Mouse (Mus musculus) cerebellum, postnatal 25 days (tissue): ENCODE results near the gene Elp6.
"Not testable (repeated sequence)": the region's sequence is repeated elsewhere in the genome, so short reads cannot be mapped to it uniquely, and the experiment has no call there.

Experiments used
- DNase-seq, 2 experiments: peaks; one replicate each; pipeline ENCODE4 v3.0.0; 2021; ENCODE audit warnings: mixed read lengths in 2 of 2

Elp6 gene

GRCm38 (mm10) chr9:110316503-110316902 is 11.5 kb downstream of the Elp6 start:
- no peak for DNase-seq

- DNase-seq = no peak
Measured at GRCm38 (mm10) chr9:110320769-110321168, 15.8 kb downstream of the Elp6 start.

- DNase-seq = no peak
Measured at GRCm38 (mm10) chr9:110322972-110323371, 18.0 kb downstream of the Elp6 start.

DNA sequence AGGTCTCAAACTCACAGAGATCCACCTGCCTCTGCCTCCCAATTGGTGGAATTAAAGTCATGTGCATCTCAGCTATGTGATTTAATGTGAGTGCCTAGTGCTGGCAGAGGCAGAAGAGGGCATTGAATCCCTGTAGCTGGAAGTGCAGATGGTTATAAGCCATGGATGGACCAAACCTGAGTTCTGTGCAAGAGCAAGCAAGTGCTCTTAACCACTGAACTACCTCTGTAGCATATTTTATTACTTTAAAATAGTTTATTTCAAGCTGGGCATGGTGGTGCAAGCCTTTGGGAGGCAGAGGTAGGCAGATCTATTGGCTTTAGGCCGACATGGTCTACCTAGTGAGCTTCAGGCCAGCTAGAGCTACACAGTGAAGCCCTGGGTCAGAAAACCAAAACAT is 19.2 kb downstream of the Elp6 start:
- no peak for DNase-seq

- DNase-seq = no peak
Measured at GRCm38 (mm10) chr9:110328178-110328577, 23.2 kb downstream of the Elp6 start.

DNA sequence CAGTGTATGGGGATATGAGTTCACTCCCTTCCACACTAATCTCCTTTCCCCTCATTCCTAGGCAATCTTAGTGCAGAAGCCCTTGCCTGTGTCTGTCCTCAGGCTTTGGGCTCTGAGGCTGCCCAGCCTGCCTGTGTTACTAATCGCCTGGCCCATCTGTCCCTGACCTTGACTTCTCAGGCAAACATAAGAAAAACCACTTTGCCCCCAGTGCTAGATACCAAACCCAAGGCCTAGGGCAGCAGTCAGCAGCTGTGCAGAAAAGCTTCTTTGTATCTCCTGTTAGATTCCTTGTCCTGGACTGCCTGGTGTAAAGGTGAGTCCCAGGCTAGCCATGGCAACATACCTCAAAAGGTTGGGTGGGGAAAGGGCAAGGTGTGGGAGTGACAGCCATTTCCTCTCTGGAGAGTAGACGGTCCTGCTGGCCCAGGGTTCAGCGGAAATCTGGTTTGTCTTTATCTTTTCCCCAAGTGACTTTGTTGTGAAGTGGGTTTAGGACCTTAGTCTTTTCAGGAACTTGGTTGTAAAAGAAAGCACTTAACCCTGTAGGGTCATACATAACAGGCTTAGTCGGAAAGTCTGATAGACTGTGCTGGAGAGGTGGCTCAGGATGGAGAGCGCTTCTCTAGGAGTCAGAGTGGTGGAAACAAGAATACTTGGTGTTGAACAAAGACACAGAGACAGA is 24.1 kb downstream of the Elp6 start:
- no peak for DNase-seq

DNA sequence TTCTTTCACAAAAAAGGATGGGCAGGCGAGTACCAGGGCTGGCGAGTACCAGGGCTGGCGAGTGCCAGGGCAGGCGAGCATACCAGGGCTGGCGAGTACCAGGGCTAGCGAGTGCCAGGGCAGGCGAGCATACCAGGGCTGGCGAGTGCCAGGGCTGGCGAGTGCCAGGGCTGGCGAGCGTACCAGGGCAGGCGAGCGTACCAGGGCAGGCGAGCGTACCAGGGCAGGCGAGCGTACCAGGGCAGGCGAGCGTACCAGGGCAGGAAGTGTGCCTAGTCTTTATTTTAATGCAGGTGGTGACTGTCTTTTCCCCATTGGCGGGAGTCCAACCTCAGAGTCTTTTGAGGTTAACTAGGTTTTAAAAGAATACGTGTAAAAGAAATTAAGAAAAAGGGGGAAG is 24.7 kb downstream of the Elp6 start:
- DNase-seq = peak; percentile 18 to 39

DNA sequence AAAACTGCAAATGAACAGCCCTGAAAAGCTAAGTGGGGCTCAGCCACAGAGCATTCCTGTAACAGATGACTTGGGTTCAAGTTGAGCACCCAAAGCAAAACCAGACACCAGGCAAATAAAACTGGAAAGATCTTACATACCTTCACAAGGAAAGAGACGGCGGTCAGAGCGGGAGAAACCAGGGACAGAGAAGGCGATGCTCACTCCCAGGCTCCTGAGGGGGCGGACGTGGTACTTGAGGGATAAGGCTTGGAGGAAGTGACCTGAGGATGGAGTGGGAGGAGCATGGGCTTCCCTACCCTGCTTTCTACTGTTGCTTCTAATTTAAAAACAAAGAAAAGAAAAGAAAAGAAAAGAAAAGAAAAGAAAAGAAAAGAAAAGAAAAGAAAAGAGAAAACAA is 25.4 kb downstream of the Elp6 start:
- DNase-seq = no peak

GRCm38 (mm10) chr9:110330913-110331312 is 25.9 kb downstream of the Elp6 start:
- DNase-seq = not testable (repeated sequence)

DNA sequence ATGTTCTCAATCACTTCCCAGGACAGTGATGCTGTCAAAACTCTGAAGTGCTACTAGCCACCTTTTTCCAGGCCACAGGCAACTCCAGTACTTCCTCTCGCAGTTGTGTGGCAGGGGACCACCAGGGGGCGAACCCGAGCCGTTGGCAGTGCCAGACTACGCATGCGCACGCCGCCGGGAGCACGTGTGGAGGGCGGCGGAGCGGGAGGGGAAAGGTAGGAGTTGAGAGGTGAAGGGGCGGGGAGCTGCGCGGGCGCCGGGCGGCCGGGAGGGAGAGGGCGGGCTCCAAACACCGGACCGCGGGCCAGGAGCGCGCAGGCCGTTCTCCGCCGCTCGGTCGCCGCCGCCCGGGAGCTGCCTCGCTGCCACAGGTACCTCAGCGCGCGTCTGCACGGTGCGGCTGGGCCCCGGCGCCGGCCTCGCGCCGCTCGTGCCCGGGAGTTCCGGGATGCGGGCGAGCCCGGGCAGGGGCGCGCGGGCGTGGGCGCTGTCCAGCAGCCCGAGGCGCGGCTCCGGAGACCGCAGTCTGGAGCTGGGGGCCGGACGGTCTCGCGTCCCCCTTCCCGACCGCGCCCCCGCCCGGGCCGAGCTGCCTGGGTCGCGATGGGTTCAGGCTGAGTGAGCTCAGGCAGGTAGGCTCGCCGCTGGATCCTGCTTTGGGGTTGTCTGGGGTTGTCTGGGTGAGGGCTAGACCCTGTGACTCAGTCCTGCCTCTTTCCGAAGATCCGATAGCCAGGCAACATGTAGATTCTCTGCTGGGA is 28.3 kb downstream of the Elp6 start, which contains the start of gene Scap:
Scap (plus strand) TSS at position 154 of the 761 bp plus-strand sequence.
- DNase-seq = peak; percentile 99 to 100

DNA sequence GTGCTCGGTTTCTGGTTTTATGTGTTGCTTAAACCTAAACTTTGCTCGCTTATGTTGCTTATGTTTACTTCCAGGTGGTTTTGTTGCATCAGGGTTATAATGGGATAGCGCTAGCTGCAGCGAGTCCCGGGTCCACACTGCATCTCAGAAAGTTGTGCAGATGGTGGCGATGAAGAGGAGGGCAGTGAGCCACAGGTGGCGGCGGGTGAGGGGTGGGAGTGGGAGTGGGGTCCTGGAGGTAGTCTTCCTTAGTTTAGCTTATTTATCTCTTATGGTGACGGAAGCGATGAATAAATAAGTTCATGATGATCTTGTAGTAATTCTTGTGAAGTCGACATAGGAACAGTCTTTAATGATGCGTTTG is 28.9 kb downstream of the Elp6 start:
- peak in 1 of 2 experiments; percentile 18 for DNase-seq

GRCm38 (mm10) chr9:110334849-110335248 is 29.9 kb downstream of the Elp6 start:
- DNase-seq = no peak

DNA sequence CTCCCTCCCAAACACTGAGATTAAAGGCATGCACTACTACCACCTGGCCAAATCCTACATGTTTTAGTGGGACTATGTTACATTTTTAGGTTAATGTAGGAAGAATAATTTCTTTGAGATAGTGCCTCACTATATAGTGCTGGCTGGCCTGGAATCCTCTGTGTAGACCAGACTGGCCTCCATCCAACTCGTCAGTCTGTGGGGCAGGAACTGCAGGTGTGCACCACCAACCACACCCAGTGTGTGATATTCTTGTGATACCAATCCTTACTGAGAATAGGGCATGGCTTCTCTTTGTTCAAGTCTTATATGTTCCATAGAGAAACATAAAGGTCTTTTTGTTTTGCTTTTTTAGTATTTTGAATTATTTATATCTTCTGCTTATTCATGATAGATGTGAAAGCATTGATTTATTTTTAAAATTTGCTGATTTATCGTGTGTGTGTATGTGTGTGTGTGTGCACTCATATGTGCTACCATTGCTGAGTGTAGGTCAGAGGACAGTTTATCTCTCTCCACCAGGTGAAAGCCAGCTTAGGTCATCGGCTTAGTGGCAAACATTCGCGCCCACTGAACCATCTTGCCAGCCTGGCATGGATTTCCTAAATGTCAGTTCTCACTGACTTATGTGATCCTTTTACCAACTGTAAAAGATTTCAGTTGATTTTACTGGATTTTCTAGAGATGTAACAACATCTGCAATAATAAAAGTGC is 35.2 kb downstream of the Elp6 start:
- peak in 1 of 2 experiments; percentile 38 for DNase-seq

DNA sequence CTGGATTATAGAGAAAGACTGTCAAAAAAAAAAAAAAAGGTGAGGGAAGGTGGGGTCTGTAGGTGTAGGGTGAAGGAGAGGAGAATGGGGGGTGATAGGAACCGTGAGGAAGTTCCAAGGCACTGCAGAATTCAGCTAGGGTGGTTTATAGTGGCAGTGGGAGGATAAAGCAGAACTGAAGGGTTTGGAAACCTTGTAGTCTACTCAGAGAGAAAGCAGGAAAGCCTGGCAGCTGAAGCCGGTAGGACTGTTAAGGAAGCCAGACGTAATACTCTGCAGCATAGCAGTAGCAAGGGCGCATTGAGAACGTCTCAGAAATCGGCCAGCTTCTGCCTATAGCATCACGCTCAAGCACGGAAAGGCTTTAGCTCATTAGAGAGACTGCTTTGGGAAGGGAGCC is 37.0 kb downstream of the Elp6 start:
- DNase-seq = no peak

DNA sequence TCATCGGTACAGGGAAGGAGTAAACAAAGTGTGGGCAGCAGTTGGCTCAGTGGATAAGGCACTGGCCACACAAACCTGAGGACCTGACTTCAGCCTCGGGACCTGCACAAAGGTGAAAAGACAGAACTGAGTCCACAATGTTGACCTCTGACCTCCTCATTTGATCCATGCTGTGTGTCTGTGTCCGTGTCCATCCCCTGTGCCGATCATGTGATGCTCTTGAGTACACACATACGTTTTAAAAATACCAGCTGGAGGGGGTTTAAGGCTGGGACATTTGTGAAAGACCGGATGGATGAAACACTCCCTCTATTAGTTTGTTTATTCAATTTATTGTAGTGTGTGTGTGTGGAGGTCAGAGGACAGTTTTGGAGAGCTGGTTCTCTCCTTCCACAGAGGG is 38.8 kb downstream of the Elp6 start:
- no peak for DNase-seq

- DNase-seq = no peak
Measured at GRCm38 (mm10) chr9:110345057-110345739, 40.2 kb downstream of the Elp6 start.

DNA sequence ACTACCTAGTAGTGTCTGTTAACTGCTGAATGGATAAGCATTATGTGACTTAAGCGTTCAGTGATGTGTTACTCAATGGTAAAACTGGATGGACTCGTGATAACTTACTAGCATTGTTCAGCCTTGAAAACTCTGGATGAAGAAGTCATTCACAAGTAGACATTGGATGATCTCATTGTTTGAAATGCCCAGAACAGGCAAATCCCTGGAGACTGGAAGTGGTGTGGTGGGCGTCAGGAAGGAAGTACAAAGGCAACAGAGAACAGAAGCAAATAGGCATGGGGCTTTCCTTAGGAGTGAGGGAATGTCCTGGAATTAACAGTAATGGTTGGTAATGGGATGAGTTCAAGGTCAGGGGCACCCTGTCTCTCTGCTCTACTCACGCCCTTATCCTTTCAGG is 43.9 kb downstream of the Elp6 start:
- DNase-seq = no peak

DNA sequence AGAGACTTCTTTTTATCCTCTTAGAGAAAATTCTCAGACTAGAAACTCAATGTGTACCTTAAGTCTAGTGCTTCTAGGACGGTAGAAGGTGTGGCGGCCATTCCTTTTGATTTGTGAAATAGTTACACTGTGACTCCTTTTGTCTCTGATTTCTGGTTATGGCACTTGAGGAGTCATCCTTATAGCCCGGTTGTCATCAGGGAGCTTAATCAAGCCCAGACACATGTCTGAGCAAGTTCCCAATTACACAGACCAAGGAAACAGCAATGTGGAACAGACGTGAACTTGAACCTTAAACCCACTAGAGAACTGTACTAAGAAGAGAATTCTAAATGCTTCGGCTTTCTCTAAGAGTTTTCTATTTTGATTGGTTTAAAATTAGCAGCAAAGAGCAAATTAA is 45.2 kb downstream of the Elp6 start:
- no peak for DNase-seq

GRCm38 (mm10) chr9:110350612-110351011 is 45.6 kb downstream of the Elp6 start:
- no peak for DNase-seq

GRCm38 (mm10) chr9:110351350-110351749 is 46.4 kb downstream of the Elp6 start:
- DNase-seq = no peak

GRCm38 (mm10) chr9:110351932-110352632 is 47.1 kb downstream of the Elp6 start:
- no peak for DNase-seq

- no peak for DNase-seq
Measured at GRCm38 (mm10) chr9:110358341-110358740, 53.4 kb downstream of the Elp6 start.

DNA sequence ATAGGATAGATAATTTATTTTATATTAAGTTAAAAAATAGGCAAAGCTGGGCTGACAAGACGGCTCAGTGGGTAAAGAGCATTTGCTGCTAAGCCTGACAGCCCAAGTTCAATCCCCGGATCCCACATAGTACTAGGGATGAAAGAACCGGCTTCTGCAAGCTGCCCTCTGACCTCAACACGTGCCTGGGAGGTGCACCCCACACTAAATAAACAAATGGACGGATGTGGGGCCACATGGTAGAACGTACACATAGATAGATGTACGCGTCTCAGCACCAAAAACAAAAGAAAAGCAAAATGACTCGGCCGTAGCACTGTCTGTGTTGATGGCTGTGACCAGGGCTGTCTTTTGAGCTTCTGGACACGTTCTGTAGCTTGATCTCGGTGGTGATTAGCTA is 56.3 kb downstream of the Elp6 start:
- no peak for DNase-seq
